Comparison of ENCODE assay signal across 8 mouse cellular contexts in the genomic region with DNA sequence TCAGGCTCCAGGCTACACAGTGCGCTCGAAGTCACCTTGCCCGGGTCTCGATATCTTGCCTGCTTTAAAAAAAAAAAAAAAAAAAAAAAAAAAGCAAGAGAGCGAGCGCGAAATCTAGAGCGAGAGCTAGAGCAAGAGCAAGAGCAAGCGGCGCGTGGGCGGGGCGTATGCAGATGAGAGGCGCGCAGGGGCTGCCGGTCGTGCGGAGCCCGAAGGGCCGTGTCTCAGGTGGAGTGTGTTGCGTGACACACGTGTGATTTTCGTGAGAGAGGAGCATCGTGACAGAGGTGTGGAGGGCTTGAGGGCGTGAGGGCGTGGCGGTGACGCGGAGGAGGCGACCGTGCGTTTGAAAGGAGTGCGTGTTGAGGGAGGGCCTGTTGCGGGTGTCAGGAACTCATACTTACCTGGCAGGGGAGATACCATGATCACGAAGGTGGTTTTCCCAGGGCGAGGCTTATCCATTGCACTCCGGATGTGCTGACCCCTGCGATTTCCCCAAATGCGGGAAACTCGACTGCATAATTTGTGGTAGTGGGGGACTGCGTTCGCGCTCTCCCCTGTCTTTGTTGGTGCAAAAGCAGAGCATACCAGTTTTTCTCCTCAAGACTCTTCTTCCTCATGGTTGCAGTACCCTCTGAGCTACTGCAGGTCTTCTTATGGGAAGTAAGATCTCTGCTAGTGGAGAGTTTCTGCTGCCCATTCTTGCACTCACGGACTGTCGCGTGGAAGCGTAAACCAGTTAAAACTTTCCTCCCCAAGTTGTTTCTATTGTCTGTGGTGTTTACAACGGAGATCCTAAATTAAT. TPM values are rescaled to one million over a fixed set of nuclear protein-coding genes. Genes with fewer than 3 reads are reported as not detected.
DNase-seq lines count a peak whose midpoint lies in the region; ATAC-seq lines count a peak whose summit lies in the region.
"Not testable (repeated sequence)": the region's sequence is repeated elsewhere in the genome, so short reads cannot be mapped to it uniquely, and the experiment has no call there.

No protein-coding gene starts in this region.

- not testable (repeated sequence) for H3K4me2 ChIP-seq in limb, embryonic 15.5 days

- not testable (repeated sequence) for H3K4me1 ChIP-seq in limb, embryonic 15.5 days

- H3K9me3 ChIP-seq in limb, embryonic 15.5 days, result not testable (repeated sequence)

- ATAC-seq in limb, embryonic 15.5 days (ENCODE audit: insufficient number of reproducible peaks, low FRiP score, low TSS enrichment, low read depth), result peak; percentile 49
- ATAC-seq in megakaryocyte progenitor cell, adult 5-6 weeks (replicated peaks; ENCODE audit: poor library complexity), result peak; percentile 18

- H3K36me3 ChIP-seq in limb, embryonic 15.5 days, result not testable (repeated sequence)

- H3K9ac ChIP-seq in limb, embryonic 15.5 days, result not testable (repeated sequence)

- WGBS in limb, embryonic 15.5 days, result 0% methylated on average over 7 of the region's 48 CpGs

- not testable (repeated sequence) for H3K4me3 ChIP-seq in limb, embryonic 15.5 days

- intact Hi-C loops in heart, postnatal 25 days (cut with DNase I), result not testable (repeated sequence)

- H3K27ac ChIP-seq in limb, embryonic 15.5 days, result not testable (repeated sequence)

- peak; percentile 68 for DNase-seq in cerebellum, adult 9-10 months
- DNase-seq in frontal cortex, postnatal 14 days (ENCODE audit: low spot score in 2 of 2), result peak; percentile 61 to 72
- DNase-seq in heart, postnatal 25 days (ENCODE audit: low spot score), result peak; percentile 44
- peak; percentile 75 for DNase-seq in kidney, adult 9 months
- DNase-seq in right cerebral cortex, postnatal 10 days (ENCODE audit: low spot score in 2 of 2), result peak; percentile 77 to 79
- DNase-seq in urinary bladder, postnatal 14 days (ENCODE audit: low spot score), result peak; percentile 67

- not testable (repeated sequence) for H3K27me3 ChIP-seq in limb, embryonic 15.5 days

RNA-seq across cellular contexts. Expression of a gene that starts 18.3 kb away (rescaled TPM):
- total RNA-seq in heart, postnatal 25 days (2021), result 10 to 100 TPM; 25.7 to 28.3 TPM
- 69.2 and 69.4 TPM in 2 replicates for polyA plus RNA-seq in limb, embryonic 15.5 days (2015; fragmentation: Nextera tagmentation; extraction: Ambion mirVana)
- 52.0 and 58.7 TPM in 2 replicates for total RNA-seq in megakaryocyte progenitor cell, adult 5-6 weeks (2015)
- total RNA-seq in megakaryocyte progenitor cell, adult 5-6 weeks (2017), result 42.7 and 75.4 TPM in 2 replicates

RNA-seq across cellular contexts. Expression of a gene that starts 57.7 kb away (rescaled TPM):
- 10 to 100 TPM; 34.2 to 35.2 TPM for total RNA-seq in heart, postnatal 25 days (2021)
- 237 and 244 TPM in 2 replicates for polyA plus RNA-seq in limb, embryonic 15.5 days (2015; fragmentation: Nextera tagmentation; extraction: Ambion mirVana)
- 232 and 247 TPM in 2 replicates for total RNA-seq in megakaryocyte progenitor cell, adult 5-6 weeks (2015)
- total RNA-seq in megakaryocyte progenitor cell, adult 5-6 weeks (2017), result 160 and 165 TPM in 2 replicates

Comparison
In these comparisons a context has a peak if more than half of its experiments do, and no peak if none do; other contexts are left out.
1. RNA of a gene that starts 57.7 kb away (total RNA-seq): 160 to 247 TPM in megakaryocyte progenitor cell, adult 5-6 weeks; 34.2 to 35.2 TPM in heart, postnatal 25 days; every median in the first group is over 4 times any median in the second.
2. Peak in every context shown above with its lines, with median percentiles within 50 percentile points of each other: DNase-seq.